Mouse (Mus musculus): ENCODE data around the gene Wscd2.

DNA sequence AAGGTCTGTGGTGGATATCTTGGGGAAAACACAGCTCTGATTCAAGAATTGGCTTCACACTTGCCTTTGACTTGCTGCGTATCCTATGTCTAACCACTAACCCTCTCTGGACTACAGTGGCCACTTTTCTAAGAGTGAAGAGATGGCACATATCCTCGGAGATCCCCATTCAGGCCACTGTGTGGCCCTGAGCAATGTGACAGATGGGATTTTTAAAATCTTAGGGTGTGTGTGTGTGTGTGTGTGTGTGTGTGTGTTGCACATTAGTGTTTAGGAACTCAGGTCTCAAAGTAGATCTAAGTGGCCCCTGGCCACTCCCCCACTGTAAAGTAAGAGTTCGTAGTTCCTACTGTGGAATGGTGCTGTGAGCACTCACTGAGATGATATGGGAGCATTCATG lies 1.9 kb downstream of the Wscd2 start:
- TF ChIP-seq CTCF (IDR thresholded peaks at IDR 0.05; ENCODE audit: low read depth) (no peak), EP300 (IDR thresholded peaks at IDR 0.05; ENCODE audit: low read depth) (no peak)
